Mouse (Mus musculus) spleen, embryonic (tissue): ENCODE results near the gene Stn1.

Experiments
- CTCF ChIA-PET: fragments of 350-600 bp; sonication (Branson Sonifier 250); formaldehyde crosslinking; loops from one replicate; lab custom pipeline; 2022; lab: Charles Lee

Stn1 gene

DNA sequence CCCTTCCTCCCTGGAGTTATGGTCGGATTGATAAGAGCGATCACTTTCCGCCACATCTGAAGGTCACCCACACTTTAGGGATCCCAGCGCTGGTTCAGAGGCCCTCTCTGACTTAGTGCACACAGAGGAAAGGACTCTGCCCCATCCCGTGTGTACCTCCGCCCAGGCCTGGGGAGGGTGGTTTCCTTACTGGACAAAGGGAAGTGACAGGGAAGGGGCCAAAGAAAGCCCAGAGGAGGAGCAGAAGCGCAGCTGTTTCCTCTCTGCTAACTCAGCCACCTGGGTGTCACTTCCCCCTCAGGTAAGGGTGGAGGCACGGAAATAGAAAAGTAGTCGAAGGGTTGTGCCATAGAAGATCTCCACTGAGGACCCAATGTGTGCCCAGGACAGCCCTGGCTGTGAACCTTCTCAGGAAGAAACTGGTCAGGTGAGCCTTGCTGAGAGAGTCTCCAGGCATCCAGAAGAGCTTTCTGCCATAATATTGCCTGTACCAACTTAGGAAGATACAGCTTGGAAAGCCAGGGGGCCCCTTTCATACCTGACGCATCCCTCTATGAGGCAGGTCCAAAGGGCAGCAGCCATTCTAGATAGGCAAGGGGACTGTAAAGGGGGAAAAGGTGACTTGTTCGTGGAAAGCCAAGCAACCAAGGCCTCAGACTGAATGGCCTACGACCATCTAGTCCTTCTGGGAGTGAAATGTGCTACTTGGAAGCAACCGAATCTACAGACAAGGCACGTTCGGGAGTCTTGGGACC is 82.1 kb downstream of the Stn1 start:
- CTCF ChIA-PET = interaction anchor here (0.6 kb wide), 1 partner anchor 32 kb away, joined by 4 read pairs; no protein-coding TSS in a partner anchor

- CTCF ChIA-PET = interaction anchor here (0.9 kb wide), 1 partner anchor 80 kb away, joined by 3 read pairs; no protein-coding TSS in a partner anchor
These were observed 82.9 kb downstream of the Stn1 start for GRCm38 (mm10) chr19:47454167-47455000.

GRCm38 (mm10) chr19:47453352-47453751 is 84.0 kb downstream of the Stn1 start:
- CTCF ChIA-PET = interaction anchor here (0.9 kb wide), 1 partner anchor 79 kb away, joined by 3 read pairs; no protein-coding TSS in a partner anchor

- CTCF ChIA-PET = no interaction called here
These were observed 84.6 kb downstream of the Stn1 start for GRCm38 (mm10) chr19:47452682-47453081.

- CTCF ChIA-PET = no interaction called here
These were observed 85.1 kb downstream of the Stn1 start for GRCm38 (mm10) chr19:47452211-47452610.

DNA sequence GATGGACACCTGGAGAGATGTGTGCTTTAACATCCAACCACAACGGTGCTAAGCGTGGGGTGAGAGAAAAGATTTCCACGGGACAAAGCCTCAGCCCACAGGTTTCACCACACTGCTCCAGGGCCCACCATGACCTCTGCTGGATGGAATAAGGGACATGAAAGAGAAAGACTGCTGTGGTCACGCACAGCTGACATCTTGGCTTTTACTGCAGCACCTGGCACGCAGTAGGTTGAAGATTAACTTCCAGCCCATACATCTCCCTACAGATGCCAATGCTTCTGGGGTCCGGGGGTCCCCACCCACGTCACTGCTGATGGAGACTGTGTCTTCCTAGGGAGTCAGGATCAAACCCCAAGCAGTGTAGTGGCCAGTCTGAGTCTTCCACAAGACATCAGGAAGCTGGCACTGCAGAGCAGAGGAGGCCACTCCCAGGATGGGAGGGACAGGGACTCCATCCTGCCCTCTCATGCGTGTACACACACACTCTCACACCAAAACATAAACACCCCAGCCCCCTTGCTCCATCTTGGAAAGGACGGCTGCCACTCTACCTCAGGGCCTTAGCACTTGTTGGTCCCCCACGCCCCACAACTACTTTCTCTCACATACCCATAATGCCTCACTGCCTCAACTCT is 85.7 kb downstream of the Stn1 start:
- CTCF ChIA-PET = no interaction called here
